Mouse (Mus musculus) embryonic facial prominence, embryonic 11.5 days (tissue): ENCODE measurements around the gene Tmem106a. TPM values are rescaled to one million over a fixed set of nuclear protein-coding genes. Genes with fewer than 3 reads are reported as not detected.
A peak's percentile ranks its signal among the peaks of the same experiment; 100 is the strongest.
"Not testable (repeated sequence)": the region's sequence is repeated elsewhere in the genome, so short reads cannot be mapped to it uniquely, and the experiment has no call there.

Experiments
- ATAC-seq: fragments of 200-750 bp; cut with Nextera tagmentation; replicated peaks from 2 replicates; pipeline ENCODE4 v1.8.0; 2017; ENCODE audit warnings: low read depth; ENCODE audit not compliant: insufficient number of reproducible peaks, low FRiP score, low TSS enrichment
- DNase-seq: peaks from one replicate; pipeline ENCODE4 v3.0.0-alpha.2; 2015; ENCODE audit warnings: low spot score
- H3K27ac ChIP-seq: fragments of 300-500 bp; sonication (generic); replicated peaks from 2 replicates; pipeline ENCODE4 v1.5.1; 2014; ENCODE audit warnings: mild to moderate bottlenecking, low read depth, low read length, control low read depth
- H3K27me3 ChIP-seq: fragments of 300-500 bp; sonication (generic); 2 replicates; pipeline ENCODE4 v1.6.1; 2014; ENCODE audit warnings: mild to moderate bottlenecking, low read length, moderate library complexity, mixed read lengths; ENCODE audit not compliant: control insufficient read depth, insufficient read depth
- H3K36me3 ChIP-seq: fragments of 300-500 bp; sonication (generic); replicated peaks from 2 replicates; pipeline ENCODE4 v1.6.1; 2014; ENCODE audit warnings: low read depth, mild to moderate bottlenecking, low read length, moderate library complexity, mixed read lengths; ENCODE audit not compliant: control insufficient read depth, insufficient read depth
- H3K4me1 ChIP-seq: fragments of 300-500 bp; sonication (generic); 2 replicates; pipeline ENCODE4 v1.6.1; 2014; ENCODE audit warnings: low read length, mixed read lengths; ENCODE audit not compliant: control insufficient read depth, insufficient read depth
- H3K4me2 ChIP-seq: fragments of 300-500 bp; sonication (generic); 2 replicates; pipeline ENCODE4 v1.6.1; 2014; ENCODE audit warnings: low read depth, mild to moderate bottlenecking, control low read depth, low read length, moderate library complexity
- H3K4me3 ChIP-seq: fragments of 300-500 bp; sonication (generic); 2 replicates; pipeline ENCODE4 v1.5.1; 2014; ENCODE audit warnings: low read depth, low read length, control low read depth
- H3K9ac ChIP-seq: fragments of 300-500 bp; sonication (generic); replicated peaks from 2 replicates; pipeline ENCODE4 v1.6.1; 2014; ENCODE audit warnings: mild to moderate bottlenecking, control low read depth, low read length
- H3K9me3 ChIP-seq: fragments of 300-500 bp; sonication (generic); replicated peaks from 2 replicates; pipeline ENCODE4 v1.6.1; 2016; ENCODE audit warnings: mild to moderate bottlenecking, low read length, inconsistent platforms, mixed read lengths; ENCODE audit not compliant: control insufficient read depth
- WGBS: fragments of 180-500 bp; shearing (Covaris S2); extraction: QIAGEN DNeasy Blood & Tissue Kit; methylation state at CpG from one replicate; pipeline ENCODE4 v1.1.7; 2014; 5-methylcytosine and 5-hydroxymethylcytosine counted together
- polyA plus RNA-seq: library from polyadenylated mRNA; unstranded; fragments of >200 nt; fragmentation: Nextera tagmentation; extraction: Ambion mirVana; gene quantifications from 2 replicates; pipeline ENCODE4 v1.2.1, GENCODE M21; 2014

Tmem106a gene
- polyA plus RNA-seq, 1 experiment from 2014 or later, result 2.0 TPM

DNA sequence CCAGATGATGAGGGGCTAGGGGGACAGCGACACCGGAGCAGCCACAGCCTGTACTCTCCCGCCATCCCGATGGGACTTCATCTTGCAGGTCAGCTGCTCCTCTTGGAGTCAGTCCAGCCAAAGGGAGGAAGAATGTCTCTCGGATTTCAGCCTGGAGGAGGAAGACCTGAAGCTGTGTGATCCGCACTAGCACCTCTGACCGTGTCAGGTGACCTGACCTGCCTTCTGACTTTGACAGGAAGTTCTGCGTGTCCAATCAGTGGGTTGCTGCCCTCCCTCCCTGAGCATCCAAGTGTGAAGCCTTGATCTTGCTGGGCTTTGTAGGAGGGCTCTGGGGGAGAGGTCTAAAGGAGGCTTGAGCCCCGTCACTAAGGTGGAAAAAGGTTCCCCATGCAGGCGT lies 53.6 kb downstream of the Tmem106a start:
- H3K9me3 ChIP-seq, result no peaks in the 10 kb centered on the region
- H3K36me3 ChIP-seq, result no peaks in the 10 kb centered on the region; the same call in 1 of the 2 replicates
- no peaks in the 10 kb centered on the region for H3K27me3 ChIP-seq
- no peak overlapping the region for H3K9ac ChIP-seq
- no peak overlapping the region for H3K27ac ChIP-seq
- no peak overlapping the region for H3K4me3 ChIP-seq
- DNase-seq, result no peak
- 69% methylated on average over 10 of the region's 10 CpGs for WGBS
- no peaks in the 10 kb centered on the region for H3K4me1 ChIP-seq
- no peak overlapping the region for H3K4me2 ChIP-seq
- ATAC-seq, result no peak

DNA sequence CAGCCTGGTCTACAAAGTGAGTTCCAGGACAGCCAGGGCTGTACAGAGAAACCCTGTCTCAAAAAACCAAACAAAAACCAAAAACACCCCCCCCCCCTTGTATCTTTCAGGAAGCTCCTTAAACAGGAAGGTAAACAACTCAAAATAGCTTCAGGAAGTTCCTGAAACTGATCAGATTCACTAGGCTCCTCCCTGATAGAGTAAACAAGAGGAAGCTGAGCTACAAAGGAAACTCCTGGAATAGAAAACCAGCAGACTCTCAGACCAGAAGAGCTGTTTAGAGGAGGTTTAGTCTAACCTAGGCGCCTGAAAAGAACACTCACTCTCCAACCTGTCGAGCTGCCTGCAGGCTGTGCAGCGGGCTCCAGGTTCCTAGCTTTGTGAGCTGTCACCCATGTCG lies 57.7 kb downstream of the Tmem106a start:
- Histone ChIP-seq H3K4me2 (no peak overlapping the region), H3K27me3 (no peaks in the 10 kb centered on the region), H3K4me1 (no peaks in the 10 kb centered on the region), H3K27ac (no peak overlapping the region), H3K36me3 (no peaks in the 10 kb centered on the region; the same call in 1 of the 2 replicates), H3K9ac (no peak overlapping the region), H3K9me3 (no peaks in the 10 kb centered on the region), H3K4me3 (no peak overlapping the region)
- ATAC-seq (no peak), DNase-seq (no peak)
- WGBS, result 86% methylated on average over 4 of the region's 4 CpGs

DNA sequence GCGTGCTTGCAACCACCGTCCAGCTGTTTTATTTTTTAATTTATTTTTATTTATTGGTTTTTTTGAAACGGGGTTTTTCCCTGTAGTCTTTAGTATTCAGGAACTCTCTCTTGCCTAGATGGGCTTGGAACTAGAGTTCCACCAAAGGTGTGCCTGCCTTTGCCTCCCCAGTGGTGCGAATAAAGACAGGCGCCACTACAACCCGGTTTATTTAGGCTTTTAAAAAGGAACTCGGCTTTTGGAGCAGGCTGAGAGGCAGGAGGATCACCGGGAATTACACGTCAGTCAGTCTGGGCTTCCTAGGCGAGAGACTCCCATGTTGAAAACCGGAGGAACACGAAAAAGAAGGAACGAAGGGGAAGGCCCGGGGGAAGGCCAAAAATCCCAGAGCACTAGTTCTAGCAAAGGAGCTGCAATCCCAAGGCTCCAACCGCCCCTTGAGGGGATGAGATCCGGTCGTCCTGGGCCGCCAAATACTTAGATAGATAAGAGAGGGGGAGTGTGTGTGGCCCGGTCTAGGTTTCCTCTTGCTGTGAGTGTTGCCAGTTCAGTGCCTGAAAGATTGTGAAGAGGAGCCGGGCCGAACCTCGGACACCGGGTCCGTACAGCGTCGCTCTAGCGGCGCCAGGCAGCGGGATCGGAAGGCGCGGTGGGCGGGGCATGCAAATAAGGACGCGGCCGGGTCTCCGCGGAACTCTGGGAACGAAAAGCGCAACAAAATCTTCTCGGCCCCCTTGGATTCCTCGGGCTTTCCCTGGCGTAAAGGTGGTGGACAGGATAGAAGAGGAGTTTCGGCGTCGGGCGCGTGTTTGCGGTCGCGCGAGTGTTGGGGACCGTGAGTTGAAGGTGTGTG lies 59.0 kb downstream of the Tmem106a start:
- H3K4me2 ChIP-seq, result peak overlapping the region; percentile 28
- H3K36me3 ChIP-seq, H3K4me1 ChIP-seq, H3K9me3 ChIP-seq, H3K27me3 ChIP-seq: not testable (repeated sequence)
- ATAC-seq (peak; percentile 64), DNase-seq (peak; percentile 77)
- H3K4me3 ChIP-seq, result peak overlapping the region; percentile 15; the same call in 1 of the 2 replicates
- H3K9ac ChIP-seq, result peak overlapping the region; percentile 22
- WGBS, result 6% methylated on average over 49 of the region's 53 CpGs
- peak overlapping the region; percentile 52; the same call in 1 of the 2 replicates for H3K27ac ChIP-seq

Other genes with a start within 250 kb of the Tmem106a start
- gene G6pc, start 214.7 kb upstream of the Tmem106a start, polyA plus RNA-seq, result not detected in 2 replicates
- 89.6 and 90.9 TPM in 2 replicates for gene Aarsd1, start 164.6 kb upstream of the Tmem106a start, polyA plus RNA-seq
- 10.1 and 12.8 TPM in 2 replicates for gene Gm27029, start 157.4 kb upstream of the Tmem106a start, polyA plus RNA-seq
- gene Rundc1, start 157.2 kb upstream of the Tmem106a start, polyA plus RNA-seq, result 10.4 and 11.8 TPM in 2 replicates
- 3.5 and 3.9 TPM in 2 replicates for gene Ptges3l, start 156.9 kb upstream of the Tmem106a start, polyA plus RNA-seq
- gene Rpl27, start 139.9 kb upstream of the Tmem106a start, polyA plus RNA-seq, result 432 and 435 TPM in 2 replicates
- gene Ifi35, start 133.8 kb upstream of the Tmem106a start, polyA plus RNA-seq, result 2.4 and 2.7 TPM in 2 replicates
- gene Rnd2, start 117.2 kb upstream of the Tmem106a start, polyA plus RNA-seq, result 9.4 and 10.2 TPM in 2 replicates
- 20.9 and 24.6 TPM in 2 replicates for gene Vat1, start 116.0 kb upstream of the Tmem106a start, polyA plus RNA-seq
- 21.4 and 24.7 TPM in 2 replicates for gene Brca1, start 30.3 kb upstream of the Tmem106a start, polyA plus RNA-seq
- 69.2 and 74.1 TPM in 2 replicates for gene Nbr1, start 30.1 kb upstream of the Tmem106a start, polyA plus RNA-seq
- not detected in 2 replicates for gene Gm11634, start 17.0 kb downstream of the Tmem106a start, polyA plus RNA-seq
- gene Rdm1, start 45.0 kb downstream of the Tmem106a start, polyA plus RNA-seq, result 37.3 and 43.0 TPM in 2 replicates
- 2.8 and 4.3 TPM in 2 replicates for gene Arl4d, start 83.3 kb downstream of the Tmem106a start, polyA plus RNA-seq
- gene Dhx8, start 150.7 kb downstream of the Tmem106a start, polyA plus RNA-seq, result 46.7 and 47.3 TPM in 2 replicates
- 14.5 and 15.1 TPM in 2 replicates for gene Etv4, start 203.1 kb downstream of the Tmem106a start, polyA plus RNA-seq